Mouse (Mus musculus) hematopoietic stem cell, adult 5-6 weeks (primary cell): ENCODE measurements around the gene Asmt. TPM values are rescaled to one million over a fixed set of nuclear protein-coding genes. Genes with fewer than 3 reads are reported as not detected.
A peak's percentile ranks its signal among the peaks of the same experiment; 100 is the strongest.

ENCODE experiments used
- ATAC-seq, 2 experiments: fragments of 125-278 bp in 1 of 2; replicated peaks in 1 of 2; 2 replicates each; pipeline ENCODE4 v1.8.0; 2016 to 2017; ENCODE audit warnings: inconsistent platforms in 2 of 2, mild to moderate bottlenecking in 2 of 2, moderate number of reproducible peaks in 2 of 2, low read depth in 1 of 2, moderate TSS enrichment in 1 of 2; ENCODE audit not compliant: low FRiP score in 2 of 2, poor library complexity in 2 of 2, severe bottlenecking in 2 of 2, insufficient read depth in 1 of 2, low TSS enrichment in 1 of 2
- total RNA-seq: library from RNA; stranded (forward); fragments of 172-1452, 232-1000 nt; gene quantifications from 2 replicates; pipeline ENCODE4 v1.2.3, GENCODE M21; 2017

Gene Asmt
- total RNA-seq, result not detected in 2 replicates

DNA sequence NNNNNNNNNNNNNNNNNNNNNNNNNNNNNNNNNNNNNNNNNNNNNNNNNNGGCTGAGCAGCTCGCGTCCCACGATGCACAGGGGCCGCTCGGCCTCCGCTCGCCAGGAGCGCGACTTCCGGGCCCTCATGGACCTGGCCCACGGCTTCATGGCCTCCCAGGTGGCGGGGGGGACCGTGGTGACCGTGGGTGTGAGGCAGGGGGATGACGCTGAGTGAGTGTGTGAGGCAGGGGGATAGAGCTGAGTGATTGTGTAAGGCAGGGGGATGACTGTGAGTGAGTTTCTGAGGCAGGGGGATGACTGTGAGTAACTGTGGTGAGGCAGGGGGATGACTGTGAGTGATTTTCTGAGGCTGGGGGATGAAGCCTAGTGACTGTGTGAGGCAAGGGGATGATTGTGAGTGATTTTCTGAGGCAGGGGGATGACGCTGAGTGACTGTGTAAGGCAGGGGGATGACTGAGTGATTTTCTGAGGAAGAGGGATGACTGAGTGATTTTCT lies at the start of gene Asmt:
TSS of gene Asmt (plus strand) at position 51 of the 499 bp plus-strand sequence.
- ATAC-seq, result peak; percentile 25 to 43; a peak in 2 of 4 replicates

DNA sequence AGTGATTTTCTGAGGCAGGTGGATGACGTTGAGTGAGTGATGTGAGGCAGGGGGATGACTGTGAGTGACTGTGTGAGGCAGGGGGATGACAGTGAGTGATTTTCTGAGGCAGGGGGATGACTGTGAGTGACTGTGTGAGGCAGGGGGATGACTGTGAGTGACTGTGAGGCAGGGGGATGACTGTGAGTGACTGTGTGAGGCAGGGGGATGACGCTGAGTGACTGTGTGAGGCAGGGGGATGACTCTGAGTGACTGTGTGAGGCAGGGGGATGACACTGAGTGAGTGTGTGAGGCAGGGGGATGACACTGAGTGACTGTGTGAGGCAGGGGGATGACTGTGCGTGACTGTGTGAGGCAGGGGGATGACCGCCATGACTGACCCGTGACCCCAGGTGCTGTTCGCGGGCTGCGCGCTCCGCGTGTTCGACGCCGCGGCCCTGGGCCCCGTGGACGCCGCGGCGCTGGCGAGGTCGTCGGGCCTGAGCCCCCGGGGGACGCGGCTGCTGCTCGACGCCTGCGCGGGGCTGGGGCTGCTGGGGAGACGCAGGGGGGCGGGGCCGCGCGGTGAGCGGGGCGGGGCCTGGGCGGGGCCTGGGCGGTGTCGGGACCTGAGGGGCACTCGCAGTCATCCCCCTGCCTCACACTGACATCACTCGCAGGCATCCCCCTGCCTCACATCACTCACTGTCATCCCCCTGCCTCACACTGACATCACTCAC lies 948 bp downstream of the Asmt start:
- peak; percentile 65 to 71 for ATAC-seq

DNA sequence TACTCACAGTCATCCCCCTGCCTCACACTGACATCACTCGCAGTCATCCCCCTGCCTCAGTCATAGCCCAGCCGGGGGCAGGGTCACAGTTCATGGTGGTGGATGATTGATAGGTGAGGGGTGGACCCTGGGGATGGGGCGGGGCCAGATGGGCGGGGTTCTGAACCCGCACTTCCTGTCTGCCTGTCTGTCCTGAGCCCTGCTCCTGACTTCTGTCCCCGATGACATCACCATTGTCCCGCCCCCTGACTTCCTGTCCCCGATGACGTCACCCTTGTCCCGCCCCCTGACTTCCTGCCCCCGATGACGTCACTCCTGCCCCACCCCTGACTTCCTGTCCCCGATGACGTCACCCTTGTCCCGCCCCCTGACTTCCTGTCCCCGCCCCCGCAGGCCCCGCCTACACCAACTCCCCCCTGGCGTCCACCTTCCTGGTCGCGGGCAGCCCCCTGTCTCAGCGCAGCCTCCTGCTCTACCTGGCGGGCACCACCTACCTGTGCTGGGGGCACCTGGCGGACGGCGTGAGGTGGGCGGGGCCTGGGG lies 1.9 kb downstream of the Asmt start:
- peak in 1 of 2 experiments; percentile 31; a peak in 2 of 4 replicates for ATAC-seq

DNA sequence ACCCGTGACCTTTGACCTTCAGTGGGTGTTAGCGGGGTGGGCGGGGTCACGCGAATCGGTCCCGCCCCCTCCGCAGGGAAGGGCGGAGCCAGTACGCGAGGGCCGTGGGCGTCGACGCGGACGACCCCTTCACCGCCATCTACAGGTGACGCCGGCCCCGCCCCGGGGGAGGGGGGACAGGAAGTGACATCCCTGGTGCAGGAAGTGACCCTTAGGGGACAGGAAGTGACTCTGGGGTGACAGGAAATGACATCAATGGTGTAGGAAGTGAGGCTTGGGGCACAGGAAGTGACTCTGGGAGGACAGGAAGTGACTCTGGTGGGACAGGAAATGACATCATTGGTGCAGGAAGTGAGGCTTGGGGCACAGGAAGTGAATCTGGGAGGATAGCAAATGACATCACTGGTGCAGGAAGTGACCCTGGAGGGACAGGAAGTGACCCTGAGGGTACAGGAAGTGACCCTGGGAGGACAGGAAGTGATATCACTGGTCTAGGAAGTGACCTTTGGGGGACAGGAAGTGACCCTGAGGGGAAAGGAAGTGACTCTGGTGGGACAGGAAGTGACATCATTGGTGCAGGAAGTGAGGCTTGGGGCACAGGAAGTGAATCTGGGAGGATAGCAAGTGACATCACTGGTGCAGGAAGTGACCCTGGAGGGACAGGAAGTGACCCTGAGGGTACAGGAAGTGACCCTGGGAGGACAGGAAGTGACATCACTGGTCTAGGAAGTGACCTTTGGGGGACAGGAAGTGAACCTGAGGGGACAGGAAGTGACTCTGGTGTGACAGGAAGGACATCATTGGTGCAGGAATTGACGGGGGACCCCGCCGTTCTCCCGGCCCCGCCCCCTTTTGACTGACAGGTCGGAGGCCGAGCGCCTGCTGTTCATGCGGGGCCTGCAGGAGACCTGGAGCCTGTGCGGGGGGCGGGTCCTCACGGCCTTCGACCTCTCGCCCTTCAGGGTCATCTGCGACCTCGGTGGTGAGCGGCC lies 2.7 kb downstream of the Asmt start:
- peak in 1 of 2 experiments; percentile 36; a peak in 2 of 4 replicates for ATAC-seq

DNA sequence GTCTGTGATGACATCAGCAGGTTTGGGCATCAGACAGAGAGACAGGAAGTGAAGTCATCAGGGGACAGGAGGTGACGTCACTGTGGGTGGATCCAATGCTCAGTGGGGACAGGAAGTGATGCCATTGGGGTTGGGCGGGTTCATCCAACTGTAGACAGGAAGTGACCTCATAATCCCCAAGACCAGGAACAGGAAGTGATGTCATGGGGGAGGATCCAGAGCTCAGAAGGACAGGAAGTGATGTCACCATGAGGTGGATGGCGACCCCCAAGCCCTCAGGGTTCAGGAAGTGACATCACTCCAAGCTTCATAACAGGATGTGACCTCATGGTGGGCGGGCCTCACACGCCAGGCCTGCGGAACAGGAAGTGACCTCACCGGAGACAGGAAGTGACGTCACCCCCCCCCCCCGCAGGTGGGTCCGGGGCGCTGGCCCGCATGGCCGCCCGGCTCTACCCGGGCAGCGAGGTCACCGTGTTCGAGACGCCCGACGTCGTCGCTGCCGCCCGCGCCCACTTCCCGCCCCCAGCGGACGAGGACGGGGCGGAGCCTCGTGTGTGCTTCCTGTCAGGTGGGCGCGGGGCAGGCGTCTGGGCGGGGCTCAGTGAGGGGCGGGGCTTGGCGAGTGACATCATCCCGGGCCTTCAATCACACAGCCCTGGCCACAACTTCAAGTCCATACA lies 3.6 kb downstream of the Asmt start:
- 0 out of 4 replicates have a peak, but pooled peaks of 1 of the 2 experiments have one; percentile 4 for ATAC-seq

DNA sequence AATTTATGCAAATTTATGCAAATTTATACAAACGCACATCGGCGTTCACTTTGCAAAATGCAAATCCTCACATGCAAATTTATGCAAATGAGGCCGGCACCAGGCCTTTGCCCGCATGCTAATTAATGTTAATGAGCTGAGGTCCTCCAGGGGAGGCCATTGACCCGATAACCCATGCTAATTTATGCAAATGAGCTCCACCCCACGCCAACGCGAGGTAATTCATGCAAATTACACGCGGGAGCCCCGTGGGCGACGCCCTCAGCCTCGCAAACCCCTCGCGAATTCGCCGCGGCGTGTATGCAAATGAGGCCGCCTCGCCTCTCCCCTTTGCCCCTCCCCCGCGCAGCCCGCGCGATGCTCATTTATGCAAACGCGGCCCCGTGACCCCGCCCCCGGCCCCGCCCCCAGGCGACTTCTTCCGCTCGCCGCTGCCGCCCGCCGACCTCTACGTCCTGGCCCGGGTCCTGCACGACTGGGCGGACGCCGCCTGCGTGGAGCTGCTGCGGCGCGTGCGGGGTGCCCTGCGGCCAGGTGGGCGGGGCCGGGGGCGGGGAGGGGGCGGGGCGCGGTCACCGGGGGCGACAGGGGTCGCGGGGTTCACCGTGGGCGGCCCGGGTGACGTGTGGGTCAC lies 4.3 kb downstream of the Asmt start:
- ATAC-seq, result no peak

DNA sequence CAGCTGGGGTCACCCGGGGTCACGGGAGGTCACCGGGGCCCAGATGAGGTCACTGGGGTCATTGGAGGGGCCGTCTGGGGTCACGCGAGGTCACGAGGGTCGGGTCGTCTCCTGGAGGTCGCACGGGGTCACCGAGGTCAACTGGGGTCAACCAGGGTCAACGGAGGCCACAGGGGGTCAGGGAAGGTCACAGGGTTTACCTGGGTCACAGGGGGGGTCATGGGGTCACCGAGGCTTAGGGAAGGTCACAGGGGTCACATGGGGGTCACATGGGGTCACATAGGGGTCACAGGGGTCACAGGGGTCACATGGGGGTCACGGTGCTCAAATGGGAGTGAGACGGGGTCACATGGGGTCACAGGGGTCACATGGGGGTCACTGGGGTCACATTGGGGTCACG lies 4.8 kb downstream of the Asmt start:
- ATAC-seq, result no peak

DNA sequence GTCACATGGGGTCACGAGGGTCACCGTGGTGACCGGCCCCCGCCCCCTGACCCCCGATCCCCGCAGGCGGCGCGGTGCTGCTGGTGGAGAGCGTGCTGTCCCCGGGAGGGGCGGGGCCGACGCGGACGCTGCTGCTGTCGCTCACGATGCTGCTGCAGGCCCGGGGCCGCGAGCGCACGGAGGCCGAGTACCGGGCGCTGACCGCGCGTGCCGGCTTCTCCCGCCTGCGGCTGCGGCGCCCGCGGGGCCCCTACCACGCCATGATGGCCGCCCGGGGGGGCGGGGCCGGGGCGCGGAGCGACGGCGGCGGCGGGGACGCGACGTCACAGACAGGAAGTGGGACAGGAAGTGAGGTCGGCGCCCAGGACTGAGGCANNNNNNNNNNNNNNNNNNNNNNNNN lies 5.2 kb downstream of the Asmt start:
- no peak for ATAC-seq
